Mouse (Mus musculus): Measurements from ENCODE around the gene AU018091. TPM values are rescaled to one million over a fixed set of nuclear protein-coding genes. Genes with fewer than 3 reads are reported as not detected.
"Not testable (repeated sequence)": the region's sequence is repeated elsewhere in the genome, so short reads cannot be mapped to it uniquely, and the experiment has no call there.

Gene AU018091
- total RNA-seq (2021): not detected

- intact Hi-C loops (cut with DNase I): no loop called here
- no peak for DNase-seq (ENCODE audit: low spot score in 2 of 2)
Measured at GRCm38 (mm10) chr7:3168925-3169324, at the start of gene AU018091. Gene AU018091 (minus strand): TSS chr7:3169203.

- intact Hi-C loops (cut with DNase I): no loop called here
- no peak for DNase-seq (ENCODE audit: low spot score in 2 of 2)
Measured at GRCm38 (mm10) chr7:3217546-3218056, 48.6 kb upstream of the AU018091 start.

GRCm38 (mm10) chr7:3216331-3216730 lies 47.3 kb upstream of the AU018091 start:
- no peak for DNase-seq (ENCODE audit: low spot score in 2 of 2)
- intact Hi-C loops (cut with DNase I): no loop called here

GRCm38 (mm10) chr7:3213557-3213956 lies 44.6 kb upstream of the AU018091 start:
- DNase-seq (ENCODE audit: low spot score in 2 of 2): no peak
- intact Hi-C loops (cut with DNase I): no loop called here

GRCm38 (mm10) chr7:3213156-3213555 lies 44.2 kb upstream of the AU018091 start:
- intact Hi-C loops (cut with DNase I): no loop called here
- DNase-seq (ENCODE audit: low spot score in 2 of 2): no peak

- intact Hi-C loops (cut with DNase I): no loop called here
- DNase-seq (ENCODE audit: low spot score in 2 of 2): no peak
Measured at GRCm38 (mm10) chr7:3212002-3212790, 43.2 kb upstream of the AU018091 start.

- intact Hi-C loops (cut with DNase I): no loop called here
- no peak for DNase-seq (ENCODE audit: low spot score in 2 of 2)
Measured at GRCm38 (mm10) chr7:3211518-3211917, 42.5 kb upstream of the AU018091 start.

- no peak for DNase-seq (ENCODE audit: low spot score in 2 of 2)
- intact Hi-C loops (cut with DNase I): no loop called here
Measured at GRCm38 (mm10) chr7:3210605-3211004, 41.6 kb upstream of the AU018091 start.

GRCm38 (mm10) chr7:3206520-3206919 lies 37.5 kb upstream of the AU018091 start:
- no peak for DNase-seq (ENCODE audit: low spot score in 2 of 2)
- intact Hi-C loops (cut with DNase I): no loop called here

GRCm38 (mm10) chr7:3204628-3205027 lies 35.6 kb upstream of the AU018091 start:
- no peak for DNase-seq (ENCODE audit: low spot score in 2 of 2)
- intact Hi-C loops (cut with DNase I): no loop called here

- no peak for DNase-seq (ENCODE audit: low spot score in 2 of 2)
- intact Hi-C loops (cut with DNase I): no loop called here
Measured at GRCm38 (mm10) chr7:3203890-3204289, 34.9 kb upstream of the AU018091 start.

- DNase-seq (ENCODE audit: low spot score in 2 of 2): no peak
- intact Hi-C loops (cut with DNase I): no loop called here
Measured at GRCm38 (mm10) chr7:3201134-3201705, 32.2 kb upstream of the AU018091 start.

GRCm38 (mm10) chr7:3198884-3199283 lies 29.9 kb upstream of the AU018091 start:
- intact Hi-C loops (cut with DNase I): no loop called here
- no peak for DNase-seq (ENCODE audit: low spot score in 2 of 2)

GRCm38 (mm10) chr7:3195850-3196249 lies 26.8 kb upstream of the AU018091 start:
- no peak for DNase-seq (ENCODE audit: low spot score in 2 of 2)
- intact Hi-C loops (cut with DNase I): no loop called here

GRCm38 (mm10) chr7:3194531-3194930 lies 25.5 kb upstream of the AU018091 start:
- DNase-seq (ENCODE audit: low spot score in 2 of 2): no peak
- intact Hi-C loops (cut with DNase I): no loop called here

GRCm38 (mm10) chr7:3193905-3194304 lies 24.9 kb upstream of the AU018091 start:
- intact Hi-C loops (cut with DNase I): no loop called here
- peak; percentile 17 for DNase-seq (ENCODE audit: low spot score in 2 of 2)

GRCm38 (mm10) chr7:3193049-3193632 lies 24.1 kb upstream of the AU018091 start:
- DNase-seq (ENCODE audit: low spot score in 2 of 2): no peak
- intact Hi-C loops (cut with DNase I): no loop called here

GRCm38 (mm10) chr7:3191971-3192498 lies 23.0 kb upstream of the AU018091 start:
- intact Hi-C loops (cut with DNase I): no loop called here
- DNase-seq (ENCODE audit: low spot score in 2 of 2): no peak

GRCm38 (mm10) chr7:3186726-3187125 lies 17.7 kb upstream of the AU018091 start:
- intact Hi-C loops (cut with DNase I); DNase-seq (ENCODE audit: low spot score in 2 of 2): not testable (repeated sequence)

GRCm38 (mm10) chr7:3186136-3186535 lies 17.1 kb upstream of the AU018091 start:
- intact Hi-C loops (cut with DNase I): no loop called here
- DNase-seq (ENCODE audit: low spot score in 2 of 2): no peak

- intact Hi-C loops (cut with DNase I): no loop called here
- no peak for DNase-seq (ENCODE audit: low spot score in 2 of 2)
Measured at GRCm38 (mm10) chr7:3184394-3184793, 15.4 kb upstream of the AU018091 start.
